Mouse (Mus musculus) adrenal gland, adult 18-20 months (tissue): ENCODE results near the gene Efna2. TPM values are rescaled to one million over a fixed set of nuclear protein-coding genes. Genes with fewer than 3 reads are reported as not detected.

ENCODE experiments used
- DNase-seq, 2 experiments: peaks; one replicate each; pipeline ENCODE4 v3.0.0; 2021 to 2022; ENCODE audit warnings: low spot score in 2 of 2
- total RNA-seq, 2 experiments: library from RNA; stranded (reverse); gene quantifications; 1 replicate in 1 of 2; 2 replicates in 1 of 2; pipeline ENCODE4 v1.2.3; 2021

Gene Efna2
- total RNA-seq, 2 experiments from 2014 or later = 1.3 to 2.1 TPM

- peak; percentile 98 for DNase-seq
These were observed 47.3 kb downstream of the Efna2 start, which contains the start of gene Mum1 for GRCm38 (mm10) chr10:80226416-80227165. TSS of gene Mum1 (plus strand) at chr10:80226434.

GRCm38 (mm10) chr10:80227166-80227539 lies 47.9 kb downstream of the Efna2 start:
- DNase-seq = no peak

DNA sequence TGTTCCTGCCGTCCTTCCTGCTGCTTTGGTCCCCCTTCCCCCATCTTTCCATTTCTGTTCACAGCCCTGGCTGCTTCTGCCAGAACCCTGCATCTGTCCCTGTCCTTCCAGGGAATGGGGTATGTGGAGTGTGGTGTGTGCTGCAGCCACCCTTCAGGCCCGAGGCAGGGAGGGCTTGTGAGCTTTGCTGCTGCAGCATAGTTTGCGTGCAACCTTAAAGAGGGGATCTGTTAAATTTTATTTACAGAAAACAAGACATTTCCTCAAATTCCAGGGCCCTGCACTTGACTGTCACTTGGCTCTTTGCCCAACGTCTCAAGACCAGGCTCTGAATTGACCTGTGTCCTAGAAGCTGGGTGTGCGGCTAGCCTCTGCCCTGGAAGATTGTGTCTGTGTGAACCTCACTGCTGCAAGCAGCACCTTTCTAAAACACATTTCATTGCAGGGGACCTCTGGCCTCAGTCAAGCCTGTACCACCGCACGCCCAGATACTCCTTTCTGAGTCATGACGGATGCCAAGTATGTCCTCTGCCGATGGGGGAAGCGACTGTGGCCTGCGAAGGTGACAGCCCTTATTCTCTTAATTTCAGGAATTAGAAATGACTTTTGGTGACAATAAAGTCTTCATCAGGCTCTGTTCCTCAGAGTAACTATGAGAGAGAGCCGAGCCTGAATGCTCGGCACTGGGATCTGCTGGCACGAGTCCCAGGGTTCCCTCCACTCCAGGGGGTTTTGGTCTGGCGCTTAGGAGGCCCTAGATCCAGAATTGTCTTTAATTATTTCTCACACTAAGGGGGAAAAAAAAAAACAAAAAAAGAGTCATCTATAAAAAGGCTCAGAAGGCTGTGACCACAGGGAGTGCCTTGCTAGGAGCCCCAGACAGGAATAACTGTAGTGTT lies 48.8 kb downstream of the Efna2 start:
- DNase-seq = no peak

GRCm38 (mm10) chr10:80236145-80236825 lies 57.0 kb downstream of the Efna2 start:
- no peak for DNase-seq

DNA sequence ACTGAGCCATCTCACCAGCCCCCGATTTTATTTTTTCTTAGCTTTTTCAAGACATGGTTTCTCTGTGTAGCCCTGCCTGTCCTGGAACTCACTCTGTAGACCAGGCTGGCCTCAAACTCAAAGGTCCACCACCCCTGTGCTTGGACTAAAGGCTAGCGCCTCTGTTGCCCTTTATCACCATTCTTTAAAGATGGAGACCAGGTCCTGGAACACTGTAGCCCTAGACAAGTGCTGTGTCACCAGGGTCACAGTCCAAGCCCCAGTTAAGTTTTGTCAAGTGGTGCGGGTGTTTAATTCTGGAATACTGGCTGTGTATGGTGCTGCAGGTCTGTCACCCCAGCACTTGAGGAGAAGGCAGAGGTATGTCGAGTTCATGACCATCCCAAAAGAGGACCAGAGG lies 57.7 kb downstream of the Efna2 start:
- no peak for DNase-seq

- no peak for DNase-seq
These were observed 59.0 kb downstream of the Efna2 start for GRCm38 (mm10) chr10:80238306-80238705.

Other genes with a start within 250 kb of the Efna2 start
- gene Wdr18, start 219.3 kb upstream of the Efna2 start, total RNA-seq = 10 to 100 TPM; 37.2 to 40.1 TPM
- under 1 TPM in 1 of 2 experiments, not detected in 1; 0.19 TPM for gene Grin3b, start 208.8 kb upstream of the Efna2 start, total RNA-seq
- gene Tmem259, start 195.2 kb upstream of the Efna2 start, total RNA-seq = 100 to 1,000 TPM; 140 to 144 TPM
- gene Cnn2, start 190.9 kb upstream of the Efna2 start, total RNA-seq = 10 to 100 TPM; 28.5 to 49.0 TPM
- gene Abca7, start 183.0 kb upstream of the Efna2 start, total RNA-seq = 10 to 100 TPM; 20.6 to 22.3 TPM
- gene Arhgap45, start 162.8 kb upstream of the Efna2 start, total RNA-seq = 1 to 10 TPM; 5.5 to 7.3 TPM
- 10 to 100 TPM; 86.3 to 94.3 TPM for gene Polr2e, start 139.7 kb upstream of the Efna2 start, total RNA-seq
- gene Gpx4, start 132.3 kb upstream of the Efna2 start, total RNA-seq = 1,000 to 10,000 TPM; 1,091 to 1,886 TPM
- 10 to 100 TPM; 31.0 to 41.4 TPM for gene Sbno2, start 73.9 kb upstream of the Efna2 start, total RNA-seq
- gene Stk11, start 63.7 kb upstream of the Efna2 start, total RNA-seq = 100 to 1,000 TPM; 154 to 158 TPM
- gene Atp5d, start 40.9 kb upstream of the Efna2 start, total RNA-seq = 1,000 to 10,000 TPM in 1 of 2 experiments, 100 to 1,000 TPM in 1; 593 to 1,133 TPM
- 100 to 1,000 TPM; 129 to 266 TPM for gene Cbarp, start 38.6 kb upstream of the Efna2 start, total RNA-seq
- gene Midn, start 31.2 kb upstream of the Efna2 start, total RNA-seq = 10 to 100 TPM; 64.8 to 82.0 TPM
- 10 to 100 TPM; 34.7 to 46.3 TPM for gene Cirbp, start 13.5 kb upstream of the Efna2 start, total RNA-seq
- gene 1600002K03Rik, start 6.5 kb upstream of the Efna2 start, total RNA-seq = 10 to 100 TPM; 14.7 to 16.6 TPM
- 10 to 100 TPM; 17.4 to 18.4 TPM for gene Mum1, start 47.0 kb downstream of the Efna2 start, total RNA-seq
- 100 to 1,000 TPM; 294 to 370 TPM for gene Ndufs7, start 69.6 kb downstream of the Efna2 start, total RNA-seq
- gene Gamt, start 81.5 kb downstream of the Efna2 start, total RNA-seq = 100 to 1,000 TPM; 146 to 236 TPM
- gene Dazap1, start 82.0 kb downstream of the Efna2 start, total RNA-seq = 100 to 1,000 TPM in 1 of 2 experiments, 10 to 100 TPM in 1; 90.2 to 100 TPM
- 1,000 to 10,000 TPM; 1,162 to 1,195 TPM for gene Rps15, start 113.0 kb downstream of the Efna2 start, total RNA-seq
- gene Apc2, start 116.5 kb downstream of the Efna2 start, total RNA-seq = 1 to 10 TPM; 1.8 to 2.0 TPM
- gene 2310011J03Rik, start 141.1 kb downstream of the Efna2 start, total RNA-seq = 10 to 100 TPM; 25.0 to 28.9 TPM
- gene Pcsk4, start 150.0 kb downstream of the Efna2 start, total RNA-seq = 1 to 10 TPM; 1.6 to 3.1 TPM
- 10 to 100 TPM; 10.2 to 20.8 TPM for gene Reep6, start 150.5 kb downstream of the Efna2 start, total RNA-seq
- gene Adamtsl5, start 168.9 kb downstream of the Efna2 start, total RNA-seq = 10 to 100 TPM in 1 of 2 experiments, 1 to 10 TPM in 1; 5.1 to 11.5 TPM
- gene Plk5, start 177.0 kb downstream of the Efna2 start, total RNA-seq = under 1 TPM; 0.19 to 0.27 TPM
- gene Mex3d, start 208.2 kb downstream of the Efna2 start, total RNA-seq = 10 to 100 TPM; 16.6 to 18.0 TPM
- gene Mbd3, start 220.1 kb downstream of the Efna2 start, total RNA-seq = 100 to 1,000 TPM; 137 to 157 TPM
- 1,000 to 10,000 TPM in 1 of 2 experiments, 100 to 1,000 TPM in 1; 797 to 1,071 TPM for gene Uqcr11, start 227.3 kb downstream of the Efna2 start, total RNA-seq